Mouse (Mus musculus) embryonic facial prominence, embryonic 11.5 days (tissue): ENCODE measurements around the gene Akr1b3. TPM values are rescaled to one million over a fixed set of nuclear protein-coding genes. Genes with fewer than 3 reads are reported as not detected.

Experiments
- ATAC-seq: fragments of 200-750 bp; cut with Nextera tagmentation; replicated peaks from 2 replicates; pipeline ENCODE4 v1.8.0; 2017; ENCODE audit warnings: low read depth; ENCODE audit not compliant: insufficient number of reproducible peaks, low FRiP score, low TSS enrichment
- DNase-seq: peaks from one replicate; pipeline ENCODE4 v3.0.0-alpha.2; 2015; ENCODE audit warnings: low spot score
- H3K27ac ChIP-seq: fragments of 300-500 bp; sonication (generic); replicated peaks from 2 replicates; pipeline ENCODE4 v1.5.1; 2014; ENCODE audit warnings: mild to moderate bottlenecking, low read depth, low read length, control low read depth
- H3K27me3 ChIP-seq: fragments of 300-500 bp; sonication (generic); 2 replicates; pipeline ENCODE4 v1.6.1; 2014; ENCODE audit warnings: mild to moderate bottlenecking, low read length, moderate library complexity, mixed read lengths; ENCODE audit not compliant: control insufficient read depth, insufficient read depth
- H3K36me3 ChIP-seq: fragments of 300-500 bp; sonication (generic); replicated peaks from 2 replicates; pipeline ENCODE4 v1.6.1; 2014; ENCODE audit warnings: low read depth, mild to moderate bottlenecking, low read length, moderate library complexity, mixed read lengths; ENCODE audit not compliant: control insufficient read depth, insufficient read depth
- H3K4me1 ChIP-seq: fragments of 300-500 bp; sonication (generic); 2 replicates; pipeline ENCODE4 v1.6.1; 2014; ENCODE audit warnings: low read length, mixed read lengths; ENCODE audit not compliant: control insufficient read depth, insufficient read depth
- H3K4me2 ChIP-seq: fragments of 300-500 bp; sonication (generic); 2 replicates; pipeline ENCODE4 v1.6.1; 2014; ENCODE audit warnings: low read depth, mild to moderate bottlenecking, control low read depth, low read length, moderate library complexity
- H3K4me3 ChIP-seq: fragments of 300-500 bp; sonication (generic); 2 replicates; pipeline ENCODE4 v1.5.1; 2014; ENCODE audit warnings: low read depth, low read length, control low read depth
- H3K9ac ChIP-seq: fragments of 300-500 bp; sonication (generic); replicated peaks from 2 replicates; pipeline ENCODE4 v1.6.1; 2014; ENCODE audit warnings: mild to moderate bottlenecking, control low read depth, low read length
- H3K9me3 ChIP-seq: fragments of 300-500 bp; sonication (generic); replicated peaks from 2 replicates; pipeline ENCODE4 v1.6.1; 2016; ENCODE audit warnings: mild to moderate bottlenecking, low read length, inconsistent platforms, mixed read lengths; ENCODE audit not compliant: control insufficient read depth
- WGBS: fragments of 180-500 bp; shearing (Covaris S2); extraction: QIAGEN DNeasy Blood & Tissue Kit; methylation state at CpG from one replicate; pipeline ENCODE4 v1.1.7; 2014; 5-methylcytosine and 5-hydroxymethylcytosine counted together
- polyA plus RNA-seq: library from polyadenylated mRNA; unstranded; fragments of >200 nt; fragmentation: Nextera tagmentation; extraction: Ambion mirVana; gene quantifications from 2 replicates; pipeline ENCODE4 v1.2.1, GENCODE M21; 2014

Gene Akr1b3
- polyA plus RNA-seq, 1 experiment from 2014 or later, result 208 TPM

DNA sequence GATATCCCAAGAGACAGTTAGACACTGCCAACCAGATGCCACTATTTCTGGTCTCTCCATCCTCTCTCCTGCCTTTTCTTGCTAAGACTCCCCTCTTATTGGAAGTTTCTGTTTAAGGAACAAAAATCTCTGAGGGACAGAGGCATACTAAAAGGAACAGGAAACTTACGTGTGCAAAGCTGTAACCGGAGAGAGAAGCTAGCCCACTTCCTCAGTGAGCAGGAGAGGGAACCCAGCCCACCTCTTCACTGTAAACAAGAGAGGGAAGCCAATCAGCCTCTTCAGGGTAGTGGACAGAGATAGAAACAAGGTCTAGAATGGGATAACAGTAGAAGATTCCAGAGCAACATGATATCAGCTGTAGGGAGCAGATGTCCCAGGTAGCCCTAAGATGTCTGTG lies 44.2 kb downstream of the Akr1b3 start:
- DNase-seq (no peak), ATAC-seq (no peak)
- Histone ChIP-seq H3K27me3 (no peaks in the 10 kb centered on the region), H3K4me3 (no peak overlapping the region), H3K4me2 (no peak overlapping the region), H3K27ac (no peak overlapping the region), H3K4me1 (no peaks in the 10 kb centered on the region), H3K9me3 (no peaks in the 10 kb centered on the region), H3K9ac (no peak overlapping the region), H3K36me3 (no peaks in the 10 kb centered on the region)
- 64% methylated on average over 2 of the region's 2 CpGs for WGBS

DNA sequence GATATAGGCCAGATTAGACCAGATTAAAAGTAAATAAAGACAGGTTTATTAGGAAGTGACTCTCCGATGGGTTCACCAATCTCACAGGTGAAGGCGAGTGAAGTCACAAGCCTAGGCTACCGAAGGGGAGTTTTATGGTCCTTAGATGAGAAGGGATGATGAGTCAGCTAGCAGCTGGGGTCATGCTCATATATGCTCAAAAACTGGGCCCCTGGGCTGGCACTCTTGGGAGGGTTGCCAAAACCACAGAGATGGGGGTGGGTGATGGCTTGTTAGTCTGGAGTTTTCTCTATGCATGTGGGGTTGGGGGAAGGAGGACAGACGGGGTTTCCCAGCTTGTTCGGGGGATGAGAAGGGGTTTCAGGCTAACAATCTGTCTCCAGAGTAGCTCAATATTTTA lies 44.8 kb downstream of the Akr1b3 start:
- DNase-seq (no peak), ATAC-seq (no peak)
- WGBS, result 89% methylated on average over 5 of the region's 5 CpGs

DNA sequence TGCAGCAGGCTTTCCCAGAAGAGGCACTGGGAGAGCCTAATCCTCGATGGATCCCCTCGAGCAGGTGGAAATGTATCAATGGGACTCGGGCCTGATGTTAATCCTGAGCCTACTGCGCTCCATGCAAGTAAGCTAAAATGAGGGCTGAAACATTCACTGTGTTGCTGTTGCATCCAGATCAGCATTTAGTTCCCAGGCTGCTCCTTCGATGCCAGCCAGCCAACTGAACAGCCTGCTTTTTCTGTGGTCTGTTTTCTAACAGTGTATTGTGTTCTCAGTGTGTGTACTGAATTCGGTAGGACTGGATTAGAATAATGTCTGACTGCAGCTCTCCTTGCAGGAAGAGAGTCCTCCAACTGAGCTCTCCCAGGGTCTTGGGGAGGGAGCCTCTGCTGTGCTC lies 46.6 kb downstream of the Akr1b3 start:
- DNase-seq, result no peak
- 45% methylated on average over 6 of the region's 6 CpGs for WGBS
- H3K27ac ChIP-seq, result no peak overlapping the region
- no peaks in the 10 kb centered on the region for H3K9me3 ChIP-seq
- no peaks in the 10 kb centered on the region for H3K27me3 ChIP-seq
- ATAC-seq, result no peak
- H3K4me3 ChIP-seq, result no peak overlapping the region
- no peaks in the 10 kb centered on the region for H3K36me3 ChIP-seq
- no peak overlapping the region for H3K9ac ChIP-seq
- H3K4me2 ChIP-seq, result no peak overlapping the region
- H3K4me1 ChIP-seq, result no peaks in the 10 kb centered on the region

More for the DNA sequence above, 44.8 kb downstream of the Akr1b3 start:
- Histone ChIP-seq H3K4me1 (no peaks in the 10 kb centered on the region), H3K27ac (no peak overlapping the region), H3K4me3 (no peak overlapping the region), H3K4me2 (no peak overlapping the region), H3K9ac (no peak overlapping the region), H3K36me3 (no peaks in the 10 kb centered on the region), H3K9me3 (no peaks in the 10 kb centered on the region), H3K27me3 (no peaks in the 10 kb centered on the region)

DNA sequence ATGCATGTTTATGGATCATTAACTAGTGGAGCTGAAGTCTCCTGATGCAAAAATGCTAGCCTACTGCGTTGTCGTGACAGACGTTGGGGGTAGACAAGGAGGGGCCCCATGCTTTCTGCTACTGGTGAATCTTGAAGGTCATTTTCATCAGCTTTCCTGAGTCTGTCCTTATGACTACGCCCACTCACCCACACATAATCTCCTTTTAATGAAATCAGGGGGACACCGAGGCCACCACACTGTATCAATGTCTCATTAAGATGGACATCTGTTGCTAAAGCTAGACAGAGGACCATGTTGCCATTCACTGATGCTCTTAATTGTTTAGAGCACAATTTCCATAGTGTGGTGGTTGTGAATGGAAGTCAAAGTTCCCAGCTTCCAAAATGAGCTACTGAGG lies 58.7 kb downstream of the Akr1b3 start:
- Histone ChIP-seq H3K4me3 (no peak overlapping the region), H3K4me1 (no peaks in the 10 kb centered on the region), H3K27me3 (no peaks in the 10 kb centered on the region), H3K9ac (no peak overlapping the region), H3K4me2 (no peak overlapping the region), H3K27ac (no peak overlapping the region), H3K9me3 (no peaks in the 10 kb centered on the region), H3K36me3 (no peaks in the 10 kb centered on the region)
- ATAC-seq (no peak), DNase-seq (no peak)
- 83% methylated on average over 5 of the region's 5 CpGs for WGBS

Other genes starting within 250 kb of the Akr1b3 start
- gene Slc35b4, start 140.4 kb downstream of the Akr1b3 start, polyA plus RNA-seq, result 47.3 and 51.3 TPM in 2 replicates
- gene Akr1b8, start 36.6 kb upstream of the Akr1b3 start, polyA plus RNA-seq, result 20.5 and 21.4 TPM in 2 replicates
- gene Akr1b10, start 66.7 kb upstream of the Akr1b3 start, polyA plus RNA-seq, result 16.4 and 16.9 TPM in 2 replicates
- not detected in 2 replicates for gene Akr1b7, start 94.9 kb upstream of the Akr1b3 start, polyA plus RNA-seq
- 47.8 and 51.5 TPM in 2 replicates for gene Bpgm, start 158.7 kb upstream of the Akr1b3 start, polyA plus RNA-seq